Mouse (Mus musculus) spleen, embryonic (tissue): Measurements from ENCODE around the gene Phf11b.
"Not testable (repeated sequence)": the region's sequence is repeated elsewhere in the genome, so short reads cannot be mapped to it uniquely, and the experiment has no call there.

ENCODE experiments used
- CTCF ChIA-PET: fragments of 350-600 bp; sonication (Branson Sonifier 250); formaldehyde crosslinking; loops from one replicate; lab custom pipeline; 2022; lab: Charles Lee

Gene Phf11b

GRCm38 (mm10) chr14:59341189-59341588 lies at the start of gene Phf11b:
TSS of gene Phf11b (minus strand) at chr14:59341351.
- CTCF ChIA-PET: interaction anchor here (0.6 kb wide), 1 partner anchor 103 kb away, joined by 3 read pairs; no protein-coding TSS in a partner anchor

GRCm38 (mm10) chr14:59390181-59390580 lies 49.0 kb upstream of the Phf11b start:
- CTCF ChIA-PET: not testable (repeated sequence)

- CTCF ChIA-PET: no interaction called here
Observed at GRCm38 (mm10) chr14:59389532-59389931, 48.4 kb upstream of the Phf11b start.

GRCm38 (mm10) chr14:59370348-59371068 lies 29.4 kb upstream of the Phf11b start:
- CTCF ChIA-PET: interaction anchor here (0.7 kb wide), 1 partner anchor 163 kb away, joined by 4 read pairs; no protein-coding TSS in a partner anchor

- CTCF ChIA-PET: no interaction called here
Observed at GRCm38 (mm10) chr14:59366386-59367105, 25.4 kb upstream of the Phf11b start.

- CTCF ChIA-PET: interaction anchor here (0.6 kb wide), 1 partner anchor 47 kb away, joined by 3 read pairs; no protein-coding TSS in a partner anchor
Observed at GRCm38 (mm10) chr14:59365244-59365644, 24.1 kb upstream of the Phf11b start, which contains the start of gene Phf11d. TSS of gene Phf11d (minus strand) at chr14:59365470.

GRCm38 (mm10) chr14:59339541-59339940 lies 1.6 kb downstream of the Phf11b start:
- CTCF ChIA-PET: no interaction called here

GRCm38 (mm10) chr14:59336056-59336455 lies 5.1 kb downstream of the Phf11b start:
- CTCF ChIA-PET: not testable (repeated sequence)

- CTCF ChIA-PET: not testable (repeated sequence)
Observed at GRCm38 (mm10) chr14:59330499-59330898, 10.7 kb downstream of the Phf11b start.

GRCm38 (mm10) chr14:59319970-59320369 lies 21.2 kb downstream of the Phf11b start:
- CTCF ChIA-PET: not testable (repeated sequence)

- CTCF ChIA-PET: not testable (repeated sequence)
Observed at GRCm38 (mm10) chr14:59319036-59319435, 22.1 kb downstream of the Phf11b start.

- CTCF ChIA-PET: not testable (repeated sequence)
Observed at GRCm38 (mm10) chr14:59297391-59297790, 43.8 kb downstream of the Phf11b start, which contains the start of gene Phf11a. TSS of gene Phf11a (minus strand) at chr14:59297522.

GRCm38 (mm10) chr14:59291769-59292168 lies 49.4 kb downstream of the Phf11b start:
- CTCF ChIA-PET: interaction anchor here (0.6 to 0.7 kb wide), 3 partner anchors 42 to 1001 kb away, joined by 3 to 9 read pairs (median 3); no protein-coding TSS in a partner anchor

GRCm38 (mm10) chr14:59274961-59275360 lies 66.2 kb downstream of the Phf11b start:
- CTCF ChIA-PET: not testable (repeated sequence)
